Mouse (Mus musculus) embryonic facial prominence, embryonic 15.5 days (tissue): ENCODE measurements at regions not wholly inside any gene's neighbourhood (a gene's known extent, or its start where the extent isn't known, plus 50 kb on each side); places are given as distances from the start of the nearest gene placed in this dataset.

ENCODE experiments used
- ATAC-seq: fragments of 200-750 bp; cut with Nextera tagmentation; 2 replicates; pipeline ENCODE4 v1.8.0; 2017; ENCODE audit warnings: low read depth, moderate TSS enrichment; ENCODE audit not compliant: insufficient number of reproducible peaks, low FRiP score, low TSS enrichment
- H3K27ac ChIP-seq: fragments of 300-500 bp; sonication (generic); replicated peaks from 2 replicates; pipeline ENCODE4 v1.5.1; 2015; ENCODE audit warnings: mild to moderate bottlenecking, inconsistent platforms
- H3K27me3 ChIP-seq: fragments of 300-500 bp; sonication (generic); 2 replicates; pipeline ENCODE4 v1.6.1; 2015; ENCODE audit warnings: inconsistent platforms
- H3K36me3 ChIP-seq: fragments of 300-500 bp; sonication (generic); 2 replicates; pipeline ENCODE4 v1.6.1; 2015; ENCODE audit warnings: mild to moderate bottlenecking, inconsistent platforms
- H3K4me1 ChIP-seq: fragments of 300-500 bp; sonication (generic); 2 replicates; pipeline ENCODE4 v1.6.1; 2015; ENCODE audit warnings: inconsistent platforms
- H3K4me2 ChIP-seq: fragments of 300-500 bp; sonication (generic); replicated peaks from 2 replicates; pipeline ENCODE4 v1.6.1; 2015; ENCODE audit warnings: mild to moderate bottlenecking, inconsistent platforms
- H3K4me3 ChIP-seq: fragments of 300-500 bp; sonication (generic); replicated peaks from 2 replicates; pipeline ENCODE4 v1.5.1; 2015; ENCODE audit warnings: mild to moderate bottlenecking, inconsistent platforms
- H3K9ac ChIP-seq: fragments of 300-500 bp; sonication (generic); 2 replicates; pipeline ENCODE4 v1.6.1; 2015; ENCODE audit warnings: inconsistent platforms
- H3K9me3 ChIP-seq: fragments of 300-500 bp; sonication (generic); replicated peaks from 2 replicates; pipeline ENCODE4 v1.6.1; 2016; ENCODE audit warnings: inconsistent platforms
- WGBS: fragments of 180-500 bp; shearing (Covaris S2); methylation state at CpG from one replicate; pipeline ENCODE4 v1.1.7; 2015; 5-methylcytosine and 5-hydroxymethylcytosine counted together

GRCm38 (mm10) chr5:118334054-118334453 is 89.0 kb downstream of the 2410131K14Rik start:
- Histone ChIP-seq H3K9ac (no peak overlapping the region), H3K27me3 (no peaks in the 10 kb centered on the region), H3K4me2 (no peak overlapping the region), H3K27ac (no peak overlapping the region), H3K9me3 (no peaks in the 10 kb centered on the region), H3K4me3 (no peak overlapping the region), H3K4me1 (peaks cover 15% of the 10 kb centered on the region), H3K36me3 (no peaks in the 10 kb centered on the region)
- WGBS: 93% methylated on average over 2 of the region's 2 CpGs
- no peak for ATAC-seq

GRCm38 (mm10) chr5:118338186-118338585 is 93.2 kb downstream of the 2410131K14Rik start:
- no peak for ATAC-seq
- Histone ChIP-seq H3K4me3 (no peak overlapping the region), H3K27me3 (no peaks in the 10 kb centered on the region), H3K9me3 (no peaks in the 10 kb centered on the region), H3K9ac (no peak overlapping the region), H3K27ac (no peak overlapping the region), H3K4me2 (no peak overlapping the region), H3K36me3 (no peaks in the 10 kb centered on the region), H3K4me1 (0 out of 2 replicates have a peak, but pooled peaks cover 5% of the 10 kb centered on the region)
- 84% methylated on average over 8 of the region's 8 CpGs for WGBS

- H3K36me3 ChIP-seq: no peaks in the 10 kb centered on the region
- no peak overlapping the region for H3K4me3 ChIP-seq
- peaks cover 22% of the 10 kb centered on the region for H3K4me1 ChIP-seq
- 38% methylated on average over 22 of the region's 22 CpGs for WGBS
- no peaks in the 10 kb centered on the region for H3K9me3 ChIP-seq
- H3K4me2 ChIP-seq: no peak overlapping the region
- no peaks in the 10 kb centered on the region for H3K27me3 ChIP-seq
- peak overlapping the region; percentile 63 for H3K27ac ChIP-seq
- peak; percentile 51; the same call in 1 of the 2 replicates for ATAC-seq
- H3K9ac ChIP-seq: no peak overlapping the region
These were observed 94.9 kb downstream of the 2410131K14Rik start for GRCm38 (mm10) chr5:118339676-118340661.

GRCm38 (mm10) chr5:118343444-118344320 is 98.7 kb downstream of the 2410131K14Rik start:
- Histone ChIP-seq H3K4me1 (peaks cover 22% of the 10 kb centered on the region), H3K4me2 (0 out of 2 replicates have a peak overlapping the region, but pooled peaks have one; percentile 0), H3K9ac (no peak overlapping the region), H3K27me3 (no peaks in the 10 kb centered on the region), H3K36me3 (no peaks in the 10 kb centered on the region), H3K9me3 (no peaks in the 10 kb centered on the region), H3K4me3 (no peak overlapping the region), H3K27ac (no peak overlapping the region)
- 24% methylated on average over 19 of the region's 19 CpGs for WGBS
- ATAC-seq: no peak

GRCm38 (mm10) chr5:118345226-118345625 is 100.2 kb downstream of the 2410131K14Rik start:
- H3K4me1 ChIP-seq: peaks cover 19% of the 10 kb centered on the region
- H3K36me3 ChIP-seq: no peaks in the 10 kb centered on the region
- no peaks in the 10 kb centered on the region for H3K27me3 ChIP-seq
- no peak overlapping the region for H3K4me2 ChIP-seq
- H3K27ac ChIP-seq: no peak overlapping the region
- H3K9me3 ChIP-seq: no peaks in the 10 kb centered on the region
- no peak overlapping the region for H3K9ac ChIP-seq
- 78% methylated on average over 3 of the region's 3 CpGs for WGBS
- no peak for ATAC-seq
- no peak overlapping the region for H3K4me3 ChIP-seq

- 83% methylated on average over 3 of the region's 3 CpGs for WGBS
These were observed 104.0 kb downstream of the 2410131K14Rik start for GRCm38 (mm10) chr5:118349057-118349456.

GRCm38 (mm10) chr5:118351301-118351700 is 106.3 kb downstream of the 2410131K14Rik start:
- Histone ChIP-seq H3K4me1 (peaks cover 33% of the 10 kb centered on the region), H3K4me2 (no peak overlapping the region), H3K27me3 (no peaks in the 10 kb centered on the region), H3K9ac (no peak overlapping the region), H3K27ac (no peak overlapping the region), H3K4me3 (no peak overlapping the region), H3K36me3 (no peaks in the 10 kb centered on the region), H3K9me3 (no peaks in the 10 kb centered on the region)
- 48% methylated on average over 1 of the region's 1 CpGs for WGBS
- no peak for ATAC-seq

More at GRCm38 (mm10) chr5:118349057-118349456, 104.0 kb downstream of the 2410131K14Rik start:
- no peak for ATAC-seq
- Histone ChIP-seq H3K4me2 (no peak overlapping the region), H3K9me3 (no peaks in the 10 kb centered on the region), H3K36me3 (no peaks in the 10 kb centered on the region), H3K27me3 (no peaks in the 10 kb centered on the region), H3K27ac (no peak overlapping the region), H3K4me1 (peaks cover 18% of the 10 kb centered on the region), H3K9ac (no peak overlapping the region), H3K4me3 (no peak overlapping the region)

GRCm38 (mm10) chr5:118352142-118352541 is 107.1 kb downstream of the 2410131K14Rik start:
- no peak for ATAC-seq
- H3K9ac ChIP-seq: no peak overlapping the region
- 89% methylated on average over 4 of the region's 4 CpGs for WGBS
- H3K36me3 ChIP-seq: no peaks in the 10 kb centered on the region
- H3K4me3 ChIP-seq: no peak overlapping the region
- peaks cover 35% of the 10 kb centered on the region for H3K4me1 ChIP-seq
- H3K4me2 ChIP-seq: no peak overlapping the region
- no peak overlapping the region for H3K27ac ChIP-seq
- no peaks in the 10 kb centered on the region for H3K27me3 ChIP-seq
- H3K9me3 ChIP-seq: no peaks in the 10 kb centered on the region

GRCm38 (mm10) chr5:118353061-118353460 is 108.0 kb downstream of the 2410131K14Rik start:
- no peak overlapping the region for H3K4me2 ChIP-seq
- peaks cover 35% of the 10 kb centered on the region for H3K4me1 ChIP-seq
- 32% methylated on average over 6 of the region's 6 CpGs for WGBS
- H3K9me3 ChIP-seq: no peaks in the 10 kb centered on the region
- no peak overlapping the region for H3K4me3 ChIP-seq
- no peak overlapping the region for H3K9ac ChIP-seq
- no peak overlapping the region for H3K27ac ChIP-seq
- H3K27me3 ChIP-seq: no peaks in the 10 kb centered on the region
- ATAC-seq: no peak
- no peaks in the 10 kb centered on the region for H3K36me3 ChIP-seq

- Histone ChIP-seq H3K4me1 (peaks cover 35% of the 10 kb centered on the region), H3K4me2 (peak overlapping the region; percentile 24), H3K27me3 (no peaks in the 10 kb centered on the region), H3K36me3 (no peaks in the 10 kb centered on the region), H3K9me3 (no peaks in the 10 kb centered on the region), H3K4me3 (no peak overlapping the region), H3K27ac (no peak overlapping the region), H3K9ac (no peak overlapping the region)
- 7% methylated on average over 9 of the region's 9 CpGs for WGBS
- no peak for ATAC-seq
These were observed 108.7 kb downstream of the 2410131K14Rik start for GRCm38 (mm10) chr5:118353689-118354088.

GRCm38 (mm10) chr5:118354127-118354526 is 109.1 kb downstream of the 2410131K14Rik start:
- 15% methylated on average over 5 of the region's 5 CpGs for WGBS
- H3K4me2 ChIP-seq: peak overlapping the region; percentile 24
- 0 out of 2 replicates have a peak overlapping the region, but pooled peaks have one; percentile 76 for H3K27ac ChIP-seq
- no peaks in the 10 kb centered on the region for H3K9me3 ChIP-seq
- ATAC-seq: no peak
- H3K36me3 ChIP-seq: no peaks in the 10 kb centered on the region
- H3K4me1 ChIP-seq: peaks cover 35% of the 10 kb centered on the region
- no peak overlapping the region for H3K4me3 ChIP-seq
- H3K9ac ChIP-seq: no peak overlapping the region
- no peaks in the 10 kb centered on the region for H3K27me3 ChIP-seq
